Mouse (Mus musculus) lung, embryonic 14.5 days (tissue): ENCODE measurements around the gene Mrc1. TPM values are rescaled to one million over a fixed set of nuclear protein-coding genes. Genes with fewer than 3 reads are reported as not detected.
A peak's percentile ranks its signal among the peaks of the same experiment; 100 is the strongest.

ENCODE experiments used
- ATAC-seq: fragments of 200-750 bp; cut with Nextera tagmentation; 2 replicates; pipeline ENCODE4 v1.8.0; 2017; ENCODE audit warnings: mild to moderate bottlenecking, moderate TSS enrichment, moderate library complexity; ENCODE audit not compliant: insufficient read depth
- DNase-seq: peaks from one replicate; pipeline ENCODE4 v3.0.0-alpha.2; 2015
- H3K27ac ChIP-seq: fragments of 300-500 bp; sonication (generic); 2 replicates; pipeline ENCODE4 v1.5.1; 2014; ENCODE audit warnings: low read depth, mild to moderate bottlenecking, moderate library complexity
- H3K27me3 ChIP-seq: fragments of 300-500 bp; sonication (generic); 2 replicates; pipeline ENCODE4 v1.6.1; 2014; ENCODE audit warnings: low read length, control low read depth; ENCODE audit not compliant: insufficient read depth
- H3K36me3 ChIP-seq: fragments of 300-500 bp; sonication (generic); 2 replicates; pipeline ENCODE4 v1.6.1; 2014; ENCODE audit warnings: control low read depth; ENCODE audit not compliant: insufficient read depth
- H3K4me1 ChIP-seq: fragments of 300-500 bp; sonication (generic); 2 replicates; pipeline ENCODE4 v1.6.1; 2014; ENCODE audit warnings: antibody characterized with exemption, control low read depth; ENCODE audit not compliant: insufficient read depth
- H3K4me2 ChIP-seq: fragments of 300-500 bp; sonication (generic); 2 replicates; pipeline ENCODE4 v1.6.1; 2014; ENCODE audit warnings: mild to moderate bottlenecking
- H3K4me3 ChIP-seq: fragments of 300-500 bp; sonication (generic); 2 replicates; pipeline ENCODE4 v1.5.1; 2014; ENCODE audit warnings: low read depth, low read length
- H3K9ac ChIP-seq: fragments of 300-500 bp; sonication (generic); 2 replicates; pipeline ENCODE4 v1.6.1; 2014
- H3K9me3 ChIP-seq: fragments of 300-500 bp; sonication (generic); 2 replicates; pipeline ENCODE4 v1.6.1; 2016; ENCODE audit warnings: low read depth, low read length, control low read depth
- CTCF ChIP-seq: IDR thresholded peaks from 2 replicates; pipeline ENCODE4 v1.5.1; 2016; ENCODE audit warnings: antibody characterized with exemption, low read depth
- WGBS: fragments of 180-500 bp; shearing (Covaris S2); extraction: QIAGEN DNeasy Blood & Tissue Kit; methylation state at CpG from one replicate; pipeline ENCODE4 v1.1.7; 2014; 5-methylcytosine and 5-hydroxymethylcytosine counted together
- polyA plus RNA-seq: library from polyadenylated mRNA; unstranded; fragments of >200 nt; fragmentation: Nextera tagmentation; extraction: Ambion mirVana; gene quantifications from 2 replicates; pipeline ENCODE4 v1.2.1, GENCODE M21; 2014

The Mrc1 gene
- polyA plus RNA-seq, 1 experiment from 2014 or later: 7.8 TPM

DNA sequence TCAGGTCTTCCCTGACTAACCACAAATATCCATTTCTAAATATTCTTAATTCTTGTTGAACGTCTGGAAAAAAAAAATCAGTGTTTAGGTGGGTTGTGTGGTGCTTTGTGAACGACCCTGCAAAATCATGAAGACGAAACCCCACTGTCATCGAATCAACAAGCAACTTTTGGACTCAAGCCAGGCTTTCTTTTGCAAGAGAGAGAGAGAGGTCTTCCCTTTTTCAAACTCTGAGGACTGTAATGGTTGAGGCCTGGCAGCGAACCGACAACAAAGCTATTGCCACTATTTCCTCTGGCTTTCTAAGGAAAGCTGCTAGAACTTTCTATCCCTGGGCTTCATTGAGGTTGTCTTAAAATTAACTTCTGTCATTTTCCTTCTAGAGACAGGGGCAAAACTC, 697 bp upstream of the Mrc1 start:
- H3K9ac ChIP-seq: no peak overlapping the region
- DNase-seq (peak; percentile 65), ATAC-seq (no peak)
- no peak overlapping the region for H3K4me2 ChIP-seq
- no peaks in the 10 kb centered on the region for H3K36me3 ChIP-seq
- no peak overlapping the region for H3K27ac ChIP-seq
- TF ChIP-seq CTCF: no peak
- H3K27me3 ChIP-seq: no peaks in the 10 kb centered on the region
- no peak overlapping the region for H3K4me3 ChIP-seq
- no peaks in the 10 kb centered on the region for H3K4me1 ChIP-seq
- WGBS: 49% methylated on average over 6 of the region's 6 CpGs
- H3K9me3 ChIP-seq: no peaks in the 10 kb centered on the region

DNA sequence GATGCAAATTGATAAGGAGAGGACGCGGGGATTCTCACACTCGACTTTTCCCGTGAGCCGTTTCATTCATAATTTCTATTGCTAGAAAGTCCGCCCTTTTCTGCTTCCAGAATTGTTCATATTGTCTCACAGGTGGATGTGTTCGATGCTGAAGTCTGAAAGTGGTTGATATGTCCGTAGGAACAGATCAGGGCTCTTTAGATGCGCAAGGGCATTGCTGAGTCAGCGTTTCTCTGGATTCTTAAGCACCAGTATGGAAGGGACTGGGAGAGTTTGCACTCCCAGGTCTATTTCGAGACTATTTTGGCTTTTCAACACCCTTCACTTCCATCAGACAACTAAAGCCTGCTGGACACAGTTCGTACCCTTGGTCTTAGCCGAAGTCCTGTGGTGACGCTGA, 787 bp downstream of the Mrc1 start:
- no peak overlapping the region for H3K4me2 ChIP-seq
- H3K27me3 ChIP-seq: no peaks in the 10 kb centered on the region
- no peak for TF ChIP-seq CTCF
- 85% methylated on average over 14 of the region's 14 CpGs for WGBS
- no peaks in the 10 kb centered on the region for H3K4me1 ChIP-seq
- H3K9ac ChIP-seq: no peak overlapping the region
- H3K27ac ChIP-seq: no peak overlapping the region
- no peak for DNase-seq
- H3K4me3 ChIP-seq: no peak overlapping the region
- H3K9me3 ChIP-seq: no peaks in the 10 kb centered on the region
- ATAC-seq: no peak
- H3K36me3 ChIP-seq: no peaks in the 10 kb centered on the region

DNA sequence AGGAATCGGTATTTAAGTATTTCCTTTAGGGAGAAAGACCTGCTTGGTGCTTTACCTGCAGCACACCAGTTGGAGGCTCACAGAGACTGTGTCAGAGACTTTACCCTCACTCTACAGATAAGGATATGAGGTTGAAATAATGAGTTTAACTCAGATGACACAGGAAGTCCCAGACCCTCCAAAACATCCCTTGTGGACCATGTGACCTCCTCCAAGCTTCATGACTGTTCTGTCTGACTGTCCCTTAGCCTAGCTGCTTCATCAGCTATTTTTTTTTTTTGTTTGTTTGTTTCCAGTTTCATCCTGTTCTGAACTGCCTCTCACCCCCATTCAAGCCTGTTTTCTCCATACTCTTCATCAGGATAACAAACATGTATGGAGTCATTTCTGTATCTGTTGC, 3.7 kb downstream of the Mrc1 start:
- no peak overlapping the region for H3K27ac ChIP-seq
- H3K27me3 ChIP-seq: no peaks in the 10 kb centered on the region
- no peak for TF ChIP-seq CTCF
- no peaks in the 10 kb centered on the region for H3K36me3 ChIP-seq
- H3K4me3 ChIP-seq: no peak overlapping the region
- ATAC-seq (no peak), DNase-seq (no peak)
- no peak overlapping the region for H3K4me2 ChIP-seq
- H3K9me3 ChIP-seq: no peaks in the 10 kb centered on the region
- WGBS: 70% methylated on average over 1 of the region's 1 CpGs
- H3K9ac ChIP-seq: no peak overlapping the region
- H3K4me1 ChIP-seq: no peaks in the 10 kb centered on the region

DNA sequence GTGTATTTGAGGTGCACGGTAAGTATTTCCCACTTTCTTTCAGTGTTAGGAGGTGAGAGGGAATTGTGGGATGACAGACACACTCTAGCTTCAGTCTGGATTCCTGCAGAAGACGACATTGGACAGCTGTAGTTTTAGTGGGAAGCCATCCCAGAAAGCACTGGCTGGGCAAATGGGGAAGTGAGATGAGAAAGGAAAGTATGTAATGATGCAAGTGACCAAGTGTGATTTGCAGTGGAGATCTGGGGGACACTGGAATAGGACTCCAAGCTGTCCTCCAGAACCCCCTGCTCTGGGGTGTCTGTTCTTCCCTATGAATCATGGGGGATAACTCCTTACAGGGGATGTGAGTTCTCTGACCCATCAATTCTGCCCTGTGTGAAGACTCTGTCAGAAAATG, 4.8 kb downstream of the Mrc1 start:
- Histone ChIP-seq H3K27me3 (no peaks in the 10 kb centered on the region), H3K9me3 (no peaks in the 10 kb centered on the region), H3K4me3 (no peak overlapping the region), H3K36me3 (no peaks in the 10 kb centered on the region), H3K4me1 (no peaks in the 10 kb centered on the region), H3K27ac (no peak overlapping the region), H3K9ac (no peak overlapping the region), H3K4me2 (no peak overlapping the region)
- no peak for TF ChIP-seq CTCF
- DNase-seq: no peak
- WGBS: 52% methylated on average over 2 of the region's 2 CpGs
- no peak for ATAC-seq

DNA sequence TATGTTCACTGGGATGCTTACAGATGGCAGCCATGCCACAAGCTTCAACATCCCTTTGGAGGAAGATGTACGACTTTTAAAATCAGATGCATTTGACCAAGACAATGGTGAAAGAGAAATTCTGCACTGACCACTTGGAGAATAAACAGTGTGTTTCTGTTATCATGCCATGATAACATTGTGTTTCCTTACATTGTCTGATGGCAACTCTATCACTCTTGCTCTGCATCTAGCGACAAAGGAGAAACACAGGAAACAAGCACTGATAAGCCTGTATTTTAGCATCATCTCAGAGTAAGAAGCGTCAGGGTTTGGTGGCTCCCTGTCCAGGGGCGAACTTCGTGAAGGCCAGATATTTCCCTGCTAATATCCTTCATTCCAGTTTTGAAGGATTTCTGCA, 6.1 kb downstream of the Mrc1 start:
- Histone ChIP-seq H3K4me1 (no peaks in the 10 kb centered on the region), H3K4me3 (no peak overlapping the region), H3K9me3 (no peaks in the 10 kb centered on the region), H3K27ac (no peak overlapping the region), H3K4me2 (no peak overlapping the region), H3K27me3 (no peaks in the 10 kb centered on the region), H3K36me3 (no peaks in the 10 kb centered on the region), H3K9ac (no peak overlapping the region)
- 58% methylated on average over 5 of the region's 5 CpGs for WGBS
- no peak for TF ChIP-seq CTCF
- no peak for ATAC-seq
- no peak for DNase-seq

DNA sequence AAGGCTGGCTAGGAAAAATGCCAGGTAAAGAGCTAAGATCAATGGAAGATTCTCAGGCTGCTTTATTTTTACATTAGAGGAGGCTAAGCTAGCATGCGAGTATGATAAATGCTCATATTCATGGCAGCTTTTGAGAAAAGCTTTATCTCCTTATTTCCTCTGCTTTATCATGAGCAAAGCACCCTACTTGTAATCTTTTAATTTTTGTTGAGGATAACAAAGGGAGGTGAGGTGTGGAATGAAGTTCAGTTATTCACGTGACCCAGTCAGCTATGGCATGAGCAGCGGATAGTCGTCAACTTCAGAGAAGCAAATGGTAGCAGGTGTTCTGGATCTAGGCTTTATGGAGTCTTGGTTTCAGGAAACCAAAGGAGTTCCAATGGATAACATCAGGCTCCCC, 7.7 kb downstream of the Mrc1 start:
- Histone ChIP-seq H3K27me3 (no peaks in the 10 kb centered on the region), H3K4me2 (no peak overlapping the region), H3K27ac (no peak overlapping the region), H3K36me3 (no peaks in the 10 kb centered on the region), H3K4me3 (no peak overlapping the region), H3K4me1 (no peaks in the 10 kb centered on the region), H3K9ac (no peak overlapping the region), H3K9me3 (no peaks in the 10 kb centered on the region)
- 74% methylated on average over 4 of the region's 4 CpGs for WGBS
- TF ChIP-seq CTCF: no peak
- ATAC-seq (no peak), DNase-seq (no peak)

DNA sequence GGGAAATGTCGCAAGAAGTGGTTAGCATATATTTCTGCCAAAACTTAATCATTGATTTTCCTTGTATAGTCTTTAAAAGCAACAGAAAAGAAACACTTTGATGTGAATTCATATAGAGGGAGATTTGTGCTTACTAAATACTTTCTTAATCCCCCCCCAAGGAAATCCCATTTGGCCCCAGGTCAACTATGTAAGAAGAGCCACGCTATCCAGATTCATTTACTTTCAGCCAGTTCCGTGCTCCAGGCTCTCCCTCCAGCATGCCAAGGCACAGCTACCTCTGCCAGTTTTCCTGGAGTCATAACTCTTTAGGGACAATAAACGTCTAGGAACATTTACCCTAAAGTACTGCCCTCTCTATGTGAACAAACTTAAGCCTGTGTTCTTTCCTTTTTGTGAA, 8.5 kb downstream of the Mrc1 start:
- H3K36me3 ChIP-seq: no peaks in the 10 kb centered on the region
- DNase-seq (peak; percentile 52), ATAC-seq (no peak)
- whole genome bisulfite sequencing: 44% methylated on average over 4 of the region's 4 CpGs
- no peaks in the 10 kb centered on the region for H3K27me3 ChIP-seq
- no peak overlapping the region for H3K4me3 ChIP-seq
- H3K9me3 ChIP-seq: no peaks in the 10 kb centered on the region
- no peak overlapping the region for H3K27ac ChIP-seq
- no peaks in the 10 kb centered on the region for H3K4me1 ChIP-seq
- no peak overlapping the region for H3K9ac ChIP-seq
- H3K4me2 ChIP-seq: no peak overlapping the region
- no peak for TF ChIP-seq CTCF

DNA sequence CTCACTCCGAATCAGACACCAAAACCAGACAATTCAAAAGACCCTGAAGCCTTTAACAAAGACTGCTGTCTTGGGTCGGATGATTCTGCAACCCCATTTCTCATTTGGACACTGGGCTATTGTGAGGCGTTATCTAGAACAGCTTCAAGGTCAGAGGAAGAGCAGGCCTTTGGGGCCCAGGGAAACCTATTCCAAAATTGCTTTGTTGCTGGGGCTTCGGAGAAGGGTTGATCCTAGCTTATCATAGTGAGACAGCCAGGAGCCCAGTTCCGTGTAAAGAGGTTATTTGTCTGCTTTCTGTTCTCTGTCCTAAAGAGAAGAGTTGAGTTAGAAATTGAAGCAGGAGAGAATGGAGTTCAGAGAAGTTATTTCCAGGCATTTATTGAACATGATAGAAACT, 10.0 kb downstream of the Mrc1 start:
- 57% methylated on average over 5 of the region's 5 CpGs for WGBS
- H3K4me3 ChIP-seq: no peak overlapping the region
- DNase-seq: no peak
- H3K9me3 ChIP-seq: no peaks in the 10 kb centered on the region
- H3K4me1 ChIP-seq: no peaks in the 10 kb centered on the region
- H3K27ac ChIP-seq: no peak overlapping the region
- H3K36me3 ChIP-seq: no peaks in the 10 kb centered on the region
- H3K27me3 ChIP-seq: no peaks in the 10 kb centered on the region
- H3K4me2 ChIP-seq: no peak overlapping the region
- ATAC-seq: no peak
- H3K9ac ChIP-seq: no peak overlapping the region
- no peak for TF ChIP-seq CTCF
